Mouse (Mus musculus): ENCODE data around the gene Rimbp2. TPM values are rescaled to one million over a fixed set of nuclear protein-coding genes. Genes with fewer than 3 reads are reported as not detected.
A peak's percentile ranks its signal among the peaks of the same experiment; 100 is the strongest.
"Not testable (repeated sequence)": the region's sequence is repeated elsewhere in the genome, so short reads cannot be mapped to it uniquely, and the experiment has no call there.

Gene Rimbp2
- polyA plus RNA-seq, 1 experiment from 2014 or later: 4.1 TPM

DNA sequence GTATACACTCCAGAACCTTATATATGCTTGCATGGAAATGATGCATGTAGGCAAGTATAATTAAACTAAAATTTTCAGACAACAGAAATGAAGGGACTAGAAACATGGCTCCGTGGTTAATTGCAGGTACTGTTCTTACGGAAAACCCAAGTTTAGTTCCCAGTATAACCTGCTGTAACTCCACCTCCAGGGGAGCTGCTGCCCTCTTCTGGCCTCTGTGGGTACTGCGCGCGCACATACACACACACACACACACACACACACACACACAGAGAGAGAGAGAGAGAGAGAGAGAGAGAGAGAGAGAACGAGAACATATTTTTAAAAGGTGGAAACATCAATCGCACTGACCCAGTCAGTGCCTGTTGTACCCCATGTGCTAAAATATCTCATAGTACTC is 25.7 kb upstream of the Rimbp2 start:
- Histone ChIP-seq H3K4me2 (ENCODE audit: low read length) (no peak overlapping the region), H3K4me1 (replicated peaks; ENCODE audit: control insufficient read depth, insufficient read depth, low read length) (no peaks in the 10 kb centered on the region; the same call in 1 of the 2 replicates), H3K27ac (ENCODE audit: low read length) (no peak overlapping the region), H3K4me3 (replicated peaks; ENCODE audit: low read length) (no peak overlapping the region), H3K36me3 (ENCODE audit: control insufficient read depth, insufficient read depth) (no peaks in the 10 kb centered on the region), H3K27me3 (replicated peaks; ENCODE audit: control insufficient read depth, insufficient read depth, low read length) (peaks cover 3% of the 10 kb centered on the region; the same call in 1 of the 2 replicates), H3K9me3 (ENCODE audit: control insufficient read depth, low read length) (no peaks in the 10 kb centered on the region), H3K9ac (replicated peaks; ENCODE audit: low read depth, low read length) (no peak overlapping the region)
- 100% methylated on average over 7 of the region's 7 CpGs for WGBS
- no peak for ATAC-seq

DNA sequence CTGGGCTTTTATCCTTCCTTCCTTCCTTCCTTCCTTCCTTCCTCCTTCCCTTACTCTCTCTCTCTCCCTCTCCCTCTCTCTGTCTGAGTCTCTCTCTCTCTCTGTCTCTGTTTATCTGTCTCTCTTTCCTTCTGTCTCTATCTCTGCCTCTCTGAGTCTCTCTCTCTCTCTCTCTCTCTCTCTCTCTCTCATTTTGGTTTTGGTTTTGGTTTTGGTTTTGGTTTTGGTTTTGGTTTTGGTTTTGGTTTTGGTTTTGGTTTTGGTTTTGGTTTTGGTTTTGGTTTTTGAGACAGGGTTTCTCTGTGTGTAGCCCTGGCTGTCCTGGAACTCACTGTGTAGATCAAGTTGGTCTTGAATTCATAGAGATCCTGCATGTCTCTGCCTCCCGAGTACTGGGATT is 24.2 kb upstream of the Rimbp2 start:
- H3K27ac ChIP-seq (ENCODE audit: low read length); H3K36me3 ChIP-seq (ENCODE audit: control insufficient read depth, insufficient read depth); ATAC-seq; H3K4me3 ChIP-seq (replicated peaks; ENCODE audit: low read length); H3K4me1 ChIP-seq (replicated peaks; ENCODE audit: control insufficient read depth, insufficient read depth, low read length); H3K27me3 ChIP-seq (replicated peaks; ENCODE audit: control insufficient read depth, insufficient read depth, low read length); H3K9me3 ChIP-seq (ENCODE audit: control insufficient read depth, low read length); H3K4me2 ChIP-seq (ENCODE audit: low read length); H3K9ac ChIP-seq (replicated peaks; ENCODE audit: low read depth, low read length): not testable (repeated sequence)
- 100% methylated on average over 1 of the region's 1 CpGs for WGBS

DNA sequence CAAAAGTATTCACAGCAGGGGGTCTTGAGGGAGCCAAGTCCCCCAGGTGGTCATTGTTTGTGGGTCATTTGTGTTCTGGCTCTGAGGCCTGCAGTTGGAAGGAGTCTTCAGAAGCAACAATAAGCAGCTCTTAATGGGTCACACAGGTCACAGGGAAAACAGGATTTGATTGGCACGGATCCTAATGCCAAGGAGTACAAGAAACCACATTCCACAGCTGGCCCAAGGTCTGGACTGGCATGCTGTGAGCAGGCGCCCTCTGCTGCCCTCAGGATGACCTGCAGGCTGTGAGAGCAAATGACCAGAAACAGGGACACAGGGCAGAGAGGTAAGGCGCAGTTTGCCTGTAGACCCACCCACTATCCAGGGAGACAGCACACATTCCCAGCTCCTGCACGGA is 23.0 kb upstream of the Rimbp2 start:
- WGBS: 10% methylated on average over 4 of the region's 4 CpGs
- Histone ChIP-seq H3K9me3 (ENCODE audit: control insufficient read depth, low read length) (no peaks in the 10 kb centered on the region), H3K9ac (replicated peaks; ENCODE audit: low read depth, low read length) (no peak overlapping the region), H3K27ac (ENCODE audit: low read length) (no peak overlapping the region), H3K4me2 (ENCODE audit: low read length) (no peak overlapping the region), H3K27me3 (replicated peaks; ENCODE audit: control insufficient read depth, insufficient read depth, low read length) (no peaks in the 10 kb centered on the region), H3K4me1 (replicated peaks; ENCODE audit: control insufficient read depth, insufficient read depth, low read length) (no peaks in the 10 kb centered on the region), H3K36me3 (ENCODE audit: control insufficient read depth, insufficient read depth) (no peaks in the 10 kb centered on the region), H3K4me3 (replicated peaks; ENCODE audit: low read length) (no peak overlapping the region)
- ATAC-seq: no peak

DNA sequence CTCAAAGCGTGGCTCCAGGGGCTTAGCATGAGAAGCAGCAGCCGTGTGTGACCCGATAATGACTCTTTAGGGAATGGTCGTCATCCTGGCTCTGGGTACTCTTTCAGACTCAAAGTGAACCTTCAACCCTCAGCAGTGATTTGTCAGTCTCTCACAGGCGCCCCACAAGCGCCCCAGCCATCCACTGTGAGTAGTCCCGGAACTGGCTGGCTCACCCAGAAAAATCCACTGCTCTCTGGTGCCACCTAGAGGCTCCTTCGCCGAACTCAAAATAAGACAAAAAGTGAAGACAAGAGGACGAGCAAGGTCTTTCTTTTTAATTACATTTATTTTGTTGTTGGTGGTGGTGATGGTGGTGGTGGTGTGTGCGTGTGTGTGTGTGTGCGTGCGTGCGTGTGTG is 18.0 kb upstream of the Rimbp2 start:
- no peak overlapping the region for H3K9ac ChIP-seq (replicated peaks; ENCODE audit: low read depth, low read length)
- no peak for ATAC-seq

DNA sequence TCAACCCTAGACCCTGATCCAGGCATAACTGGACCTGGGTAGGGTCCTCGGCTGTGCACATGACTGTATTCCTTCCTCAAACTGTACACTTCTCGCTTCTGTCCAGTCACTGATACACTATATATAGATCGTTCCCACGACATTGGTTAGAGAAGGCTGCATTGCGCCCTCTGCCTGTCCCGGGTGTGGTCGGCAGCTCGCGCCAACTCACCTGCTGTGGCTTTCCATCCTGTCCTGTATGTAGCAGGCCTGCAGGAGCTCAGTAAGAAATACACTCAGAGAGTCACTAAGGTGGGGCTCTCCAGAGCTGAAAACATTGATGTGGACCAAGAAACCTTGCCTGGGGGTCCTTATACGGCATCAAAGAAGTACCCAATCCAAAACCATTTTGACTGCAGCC is 17.6 kb upstream of the Rimbp2 start:
- no peaks in the 10 kb centered on the region for H3K36me3 ChIP-seq (ENCODE audit: control insufficient read depth, insufficient read depth)
- H3K27me3 ChIP-seq (replicated peaks; ENCODE audit: control insufficient read depth, insufficient read depth, low read length): no peaks in the 10 kb centered on the region
- H3K9ac ChIP-seq (replicated peaks; ENCODE audit: low read depth, low read length): no peak overlapping the region
- H3K4me2 ChIP-seq (ENCODE audit: low read length): peak overlapping the region; percentile 30
- H3K4me3 ChIP-seq (replicated peaks; ENCODE audit: low read length): no peak overlapping the region
- no peaks in the 10 kb centered on the region for H3K9me3 ChIP-seq (ENCODE audit: control insufficient read depth, low read length)
- no peaks in the 10 kb centered on the region for H3K4me1 ChIP-seq (replicated peaks; ENCODE audit: control insufficient read depth, insufficient read depth, low read length)
- no peak overlapping the region for H3K27ac ChIP-seq (ENCODE audit: low read length)
- 65% methylated on average over 10 of the region's 10 CpGs for WGBS
- no peak for ATAC-seq

More for the DNA sequence above, 18.0 kb upstream of the Rimbp2 start:
- 17% methylated on average over 14 of the region's 14 CpGs for WGBS
- no peak overlapping the region for H3K27ac ChIP-seq (ENCODE audit: low read length)
- H3K4me2 ChIP-seq (ENCODE audit: low read length): peak overlapping the region; percentile 30
- no peaks in the 10 kb centered on the region for H3K9me3 ChIP-seq (ENCODE audit: control insufficient read depth, low read length)
- H3K27me3 ChIP-seq (replicated peaks; ENCODE audit: control insufficient read depth, insufficient read depth, low read length): no peaks in the 10 kb centered on the region
- H3K4me1 ChIP-seq (replicated peaks; ENCODE audit: control insufficient read depth, insufficient read depth, low read length): no peaks in the 10 kb centered on the region
- no peaks in the 10 kb centered on the region for H3K36me3 ChIP-seq (ENCODE audit: control insufficient read depth, insufficient read depth)
- no peak overlapping the region for H3K4me3 ChIP-seq (replicated peaks; ENCODE audit: low read length)

DNA sequence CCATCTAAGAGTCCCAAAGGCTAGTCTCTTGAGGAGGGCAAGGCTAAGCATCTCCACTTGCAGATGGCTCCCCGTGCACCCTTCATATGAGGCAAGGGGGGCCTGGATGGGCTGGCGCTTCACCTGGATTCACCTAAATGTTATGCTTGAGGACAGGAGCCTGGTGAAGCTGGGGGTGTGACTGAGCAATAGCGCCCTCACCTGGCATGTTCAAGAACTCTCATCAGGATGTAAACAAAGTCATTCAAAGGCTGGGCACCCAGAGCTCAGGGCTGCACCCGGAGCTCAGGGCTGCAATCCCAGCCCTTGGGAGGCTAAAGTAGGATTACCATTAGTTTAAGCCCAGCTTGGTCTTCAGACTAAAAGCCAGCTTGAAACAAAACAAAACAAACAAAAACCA is 11.1 kb upstream of the Rimbp2 start:
- Histone ChIP-seq H3K36me3 (ENCODE audit: control insufficient read depth, insufficient read depth) (no peaks in the 10 kb centered on the region), H3K4me3 (replicated peaks; ENCODE audit: low read length) (no peak overlapping the region), H3K4me2 (ENCODE audit: low read length) (no peak overlapping the region), H3K9me3 (ENCODE audit: control insufficient read depth, low read length) (peaks cover 9% of the 10 kb centered on the region), H3K4me1 (replicated peaks; ENCODE audit: control insufficient read depth, insufficient read depth, low read length) (no peaks in the 10 kb centered on the region), H3K27ac (ENCODE audit: low read length) (no peak overlapping the region), H3K9ac (replicated peaks; ENCODE audit: low read depth, low read length) (no peak overlapping the region), H3K27me3 (replicated peaks; ENCODE audit: control insufficient read depth, insufficient read depth, low read length) (no peaks in the 10 kb centered on the region)
- 51% methylated on average over 4 of the region's 4 CpGs for WGBS
- ATAC-seq: no peak

DNA sequence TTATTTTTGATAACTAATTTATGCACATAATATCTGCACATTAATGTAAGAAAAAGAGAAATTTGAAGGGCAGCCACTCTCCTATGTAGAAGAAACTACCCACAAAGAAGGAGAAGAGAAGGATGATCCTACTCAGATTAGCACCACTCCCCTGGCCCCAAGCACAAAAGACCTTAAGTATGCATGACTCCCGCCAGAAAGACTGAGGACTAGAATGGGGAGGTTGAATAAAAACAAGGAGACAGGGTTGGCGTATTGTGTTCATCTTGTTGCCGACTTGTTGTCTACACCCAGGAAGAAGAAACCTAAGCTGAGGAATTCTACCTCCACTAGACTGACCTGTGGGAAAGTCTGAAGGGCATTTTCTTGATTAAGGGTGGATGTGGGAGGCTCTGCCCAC is 5.6 kb upstream of the Rimbp2 start:
- 80% methylated on average over 3 of the region's 3 CpGs for WGBS
- H3K36me3 ChIP-seq (ENCODE audit: control insufficient read depth, insufficient read depth): no peaks in the 10 kb centered on the region
- H3K27ac ChIP-seq (ENCODE audit: low read length): no peak overlapping the region
- peaks cover 9% of the 10 kb centered on the region for H3K9me3 ChIP-seq (ENCODE audit: control insufficient read depth, low read length)
- H3K4me2 ChIP-seq (ENCODE audit: low read length): no peak overlapping the region
- no peak for ATAC-seq
- no peaks in the 10 kb centered on the region for H3K4me1 ChIP-seq (replicated peaks; ENCODE audit: control insufficient read depth, insufficient read depth, low read length)
- H3K4me3 ChIP-seq (replicated peaks; ENCODE audit: low read length): no peak overlapping the region
- no peaks in the 10 kb centered on the region for H3K27me3 ChIP-seq (replicated peaks; ENCODE audit: control insufficient read depth, insufficient read depth, low read length)
- H3K9ac ChIP-seq (replicated peaks; ENCODE audit: low read depth, low read length): no peak overlapping the region

DNA sequence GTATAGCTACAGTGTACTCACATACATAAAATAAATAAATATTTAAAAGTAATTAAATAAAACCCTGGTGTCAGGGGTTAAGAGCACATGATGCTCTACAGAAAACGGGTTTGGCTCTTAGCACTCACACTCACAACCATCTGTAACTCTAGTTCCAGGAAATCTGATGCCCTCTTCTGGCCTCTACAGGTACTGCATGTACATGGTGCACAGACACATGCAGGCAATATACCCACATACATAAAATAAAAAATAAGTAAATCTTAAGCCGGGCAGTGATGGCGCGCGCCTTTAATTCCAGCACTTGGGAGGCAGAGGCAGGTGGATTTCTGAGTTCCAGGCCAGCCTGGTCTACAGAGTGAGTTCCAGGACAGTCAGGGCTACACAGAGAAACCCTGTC is 1.1 kb upstream of the Rimbp2 start:
- not testable (repeated sequence) for H3K9me3 ChIP-seq (ENCODE audit: control insufficient read depth, low read length); ATAC-seq; H3K27ac ChIP-seq (ENCODE audit: low read length); H3K4me2 ChIP-seq (ENCODE audit: low read length); H3K4me3 ChIP-seq (replicated peaks; ENCODE audit: low read length); H3K27me3 ChIP-seq (replicated peaks; ENCODE audit: control insufficient read depth, insufficient read depth, low read length); H3K36me3 ChIP-seq (ENCODE audit: control insufficient read depth, insufficient read depth); H3K9ac ChIP-seq (replicated peaks; ENCODE audit: low read depth, low read length)
- H3K4me1 ChIP-seq (replicated peaks; ENCODE audit: control insufficient read depth, insufficient read depth, low read length): peaks cover 12% of the 10 kb centered on the region
- 92% methylated on average over 5 of the region's 5 CpGs for WGBS

DNA sequence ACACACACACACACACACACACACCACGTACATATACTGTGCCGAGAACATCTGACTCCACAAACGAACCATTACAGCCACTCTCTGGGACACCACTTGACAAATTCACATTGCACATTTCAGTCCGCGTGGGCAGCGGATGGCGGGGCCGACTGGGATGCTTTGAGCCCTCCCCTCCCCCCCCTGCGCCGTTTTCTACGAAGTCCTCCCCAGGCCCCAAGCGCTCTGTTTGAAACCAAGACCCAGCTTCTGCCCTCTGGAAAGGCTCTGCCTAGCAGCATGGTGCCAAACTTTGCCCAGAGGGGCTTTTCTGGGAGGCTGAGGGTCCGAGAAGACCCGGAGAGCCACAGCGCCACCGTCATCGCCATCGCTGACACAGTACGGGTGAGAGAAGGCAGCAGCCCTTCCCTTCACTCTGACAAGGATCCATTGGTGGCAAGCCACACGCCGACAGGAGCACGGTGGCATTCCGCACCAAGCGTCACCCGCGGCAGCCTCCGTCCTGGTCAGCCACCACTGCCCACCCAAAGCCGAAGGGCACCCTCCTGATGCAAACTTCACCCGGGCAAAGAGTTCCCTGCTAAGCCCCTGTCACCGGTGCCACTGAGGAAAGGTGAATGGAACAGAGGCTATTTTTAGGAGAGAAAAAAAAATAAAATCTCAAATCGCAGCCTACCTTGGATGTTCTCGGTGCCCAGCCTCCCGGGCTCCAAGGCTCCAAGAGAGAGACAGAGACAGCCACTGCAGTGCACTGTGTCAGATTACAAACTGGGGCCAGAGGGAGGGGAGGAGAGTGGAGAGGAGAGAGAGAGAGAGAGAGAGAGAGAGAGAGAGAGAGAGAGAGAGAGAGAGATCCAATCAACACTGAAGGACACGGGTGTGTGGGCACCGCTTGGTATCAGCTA is 743 bp downstream of the Rimbp2 start:
- peak overlapping the region; percentile 47 for H3K4me3 ChIP-seq (replicated peaks; ENCODE audit: low read length)
- WGBS: under 1% methylated on average over 35 of the region's 35 CpGs
- H3K9me3 ChIP-seq (ENCODE audit: control insufficient read depth, low read length): no peaks in the 10 kb centered on the region; the same call in 1 of the 2 replicates
- no peaks in the 10 kb centered on the region for H3K27me3 ChIP-seq (replicated peaks; ENCODE audit: control insufficient read depth, insufficient read depth, low read length)
- peak overlapping the region; percentile 68 for H3K9ac ChIP-seq (replicated peaks; ENCODE audit: low read depth, low read length)
- no peaks in the 10 kb centered on the region for H3K36me3 ChIP-seq (ENCODE audit: control insufficient read depth, insufficient read depth)
- ATAC-seq: peak; percentile 69
- peaks cover 12% of the 10 kb centered on the region for H3K4me1 ChIP-seq (replicated peaks; ENCODE audit: control insufficient read depth, insufficient read depth, low read length)
- H3K4me2 ChIP-seq (ENCODE audit: low read length): peak overlapping the region; percentile 74
- H3K27ac ChIP-seq (ENCODE audit: low read length): peak overlapping the region; percentile 76
